Mouse (Mus musculus) layer of hippocampus, adult 8-10 months (tissue): ENCODE results near the gene Park7. TPM values are rescaled to one million over a fixed set of nuclear protein-coding genes. Genes with fewer than 3 reads are reported as not detected.
"Not testable (repeated sequence)": the region's sequence is repeated elsewhere in the genome, so short reads cannot be mapped to it uniquely, and the experiment has no call there.

Experiments
- DNase-seq, 2 experiments: peaks; one replicate each; pipeline ENCODE4 v3.0.0; 2022; ENCODE audit warnings: low spot score in 2 of 2
- total RNA-seq, 4 experiments: library from RNA; stranded (reverse); gene quantifications; 2 replicates each; pipeline ENCODE4 v1.2.4; 2022

Gene Park7
- total RNA-seq, 4 experiments from 2014 or later = 194 to 246 (median 216) TPM

DNA sequence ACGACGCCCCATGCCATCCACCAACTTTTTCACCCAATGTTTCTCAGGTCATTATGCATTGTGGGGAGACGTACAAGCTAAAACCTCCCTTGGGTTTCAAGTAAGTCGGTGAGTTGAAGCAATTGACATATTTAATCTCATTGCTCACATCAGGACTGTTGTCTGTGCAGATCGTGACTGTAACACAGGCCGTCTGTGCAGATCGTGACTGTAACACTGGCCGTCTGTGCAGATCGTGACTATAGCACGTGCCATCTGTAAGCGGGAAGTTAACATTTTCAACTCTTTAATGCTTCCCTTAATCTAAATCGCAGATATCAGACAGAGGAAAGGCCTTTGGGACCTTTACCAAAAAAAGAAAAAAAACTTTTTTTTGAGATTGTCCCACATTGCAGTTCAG lies 494 bp downstream of the Park7 start:
- no peak for DNase-seq

DNA sequence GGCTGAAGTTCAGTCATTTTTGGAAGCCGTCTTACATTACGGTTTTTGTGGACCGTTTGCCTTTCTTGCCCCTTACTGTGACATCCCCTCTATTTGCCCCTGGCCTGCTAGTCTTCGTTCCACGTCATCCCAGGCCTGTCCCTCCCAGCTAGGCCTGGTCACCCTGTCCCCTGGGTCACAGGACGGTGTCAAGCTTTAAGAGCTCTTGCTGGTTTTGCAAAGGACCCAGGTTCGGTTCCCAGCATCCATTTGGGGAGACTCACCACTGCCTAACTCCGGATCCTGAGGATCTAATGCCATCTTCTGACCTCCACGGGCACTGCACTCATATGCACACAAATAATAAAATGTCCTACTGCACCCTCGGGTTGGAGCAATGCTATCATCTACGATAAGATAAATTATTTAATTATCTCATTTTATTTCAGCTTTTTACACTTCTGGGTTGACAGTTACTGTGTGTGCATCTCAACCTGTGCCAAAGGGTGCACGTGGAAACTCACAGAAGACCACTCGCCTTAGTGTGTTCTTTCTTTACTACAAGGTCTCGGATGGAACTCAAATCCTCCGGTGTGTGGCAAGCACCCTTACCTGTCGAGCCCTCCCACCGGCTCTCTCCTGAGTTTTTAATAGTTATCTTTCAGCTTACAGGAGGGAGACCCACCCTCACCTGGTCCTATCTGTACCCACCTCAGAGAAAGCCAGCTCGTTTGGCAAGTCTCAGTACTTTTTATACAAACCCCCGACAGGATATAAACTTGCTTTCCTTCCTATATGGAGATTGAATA lies 3.9 kb downstream of the Park7 start:
- no peak for DNase-seq

DNA sequence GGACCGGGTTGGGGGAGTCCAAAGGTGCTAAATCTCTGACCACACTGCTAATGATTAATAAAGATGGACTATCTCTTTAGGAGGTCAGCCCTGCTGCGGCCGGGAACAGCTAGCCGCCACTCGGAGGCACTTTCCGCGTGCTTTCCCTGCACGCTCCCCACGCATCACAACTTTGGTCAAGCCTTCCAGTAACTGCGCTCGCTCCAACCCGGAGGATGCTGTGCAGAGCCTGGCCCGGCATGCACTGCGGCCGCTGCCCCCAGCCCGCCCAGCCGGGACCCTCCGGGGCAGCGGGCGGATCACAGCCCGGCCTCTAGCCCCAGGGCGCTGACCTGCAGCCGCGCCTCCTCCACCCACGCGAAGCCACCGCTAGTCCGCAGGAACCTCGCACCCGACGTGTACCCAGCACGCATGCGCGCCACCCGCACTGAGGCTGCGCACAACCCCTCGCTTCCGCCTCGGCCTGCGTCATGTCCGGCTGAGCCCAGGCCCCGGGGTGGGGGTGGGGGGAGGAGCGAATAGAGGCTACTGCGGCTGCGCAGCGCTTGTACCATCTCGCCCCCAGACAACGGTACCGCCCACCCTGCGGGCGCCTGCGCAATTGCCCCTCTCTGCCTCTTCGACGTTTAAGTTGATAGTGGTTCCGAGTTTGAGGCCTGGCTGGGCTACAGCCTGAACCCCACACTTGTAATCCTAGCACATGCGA lies 4.6 kb downstream of the Park7 start:
- DNase-seq = peak; percentile 95 to 98

DNA sequence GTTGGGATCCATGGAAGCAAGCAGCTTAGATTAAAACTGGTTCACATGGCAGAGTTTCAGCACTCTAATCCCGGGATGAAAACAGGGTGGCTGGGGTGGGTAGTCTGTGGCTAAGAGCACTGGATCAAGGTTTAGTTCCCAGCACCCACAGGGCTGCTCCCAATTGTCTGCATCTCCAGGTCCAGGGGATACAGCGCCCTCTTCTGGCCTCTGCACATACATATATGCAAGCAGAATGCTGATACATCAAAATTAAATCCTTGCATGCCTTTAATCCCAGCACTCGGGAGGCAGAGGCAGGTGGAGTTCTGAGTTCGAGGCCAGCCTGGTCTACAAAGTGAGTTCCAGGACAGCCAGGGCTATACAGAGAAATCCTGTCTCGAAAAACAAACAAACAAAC lies 5.7 kb downstream of the Park7 start:
- DNase-seq = not testable (repeated sequence)

DNA sequence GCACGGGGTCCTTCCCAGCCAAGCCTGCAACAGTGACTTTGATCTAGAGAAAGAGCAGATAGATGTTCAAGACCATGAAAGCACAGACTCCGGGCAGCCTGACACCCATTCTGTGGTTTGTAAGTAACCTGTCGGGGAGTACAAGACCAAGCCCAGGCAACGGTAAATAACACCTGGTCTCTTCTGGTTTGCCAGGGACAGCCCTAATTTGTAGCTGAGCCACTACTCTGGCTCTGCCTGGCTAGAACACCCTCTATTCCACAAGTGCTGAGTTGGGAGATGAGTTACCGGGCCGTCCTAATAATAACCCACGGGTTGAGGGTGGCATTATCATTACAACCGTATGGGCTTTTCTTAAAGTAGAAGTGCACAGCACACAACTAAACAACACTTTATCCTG lies 7.1 kb downstream of the Park7 start:
- no peak for DNase-seq

- no peak for DNase-seq
Measured at GRCm38 (mm10) chr4:150903091-150903742, 11.0 kb downstream of the Park7 start.

- no peak for DNase-seq
Measured at GRCm38 (mm10) chr4:150902062-150902461, 12.2 kb downstream of the Park7 start.

- DNase-seq = peak in 1 of 2 experiments; percentile 69
Measured at GRCm38 (mm10) chr4:150901651-150902050, 12.6 kb downstream of the Park7 start.

DNA sequence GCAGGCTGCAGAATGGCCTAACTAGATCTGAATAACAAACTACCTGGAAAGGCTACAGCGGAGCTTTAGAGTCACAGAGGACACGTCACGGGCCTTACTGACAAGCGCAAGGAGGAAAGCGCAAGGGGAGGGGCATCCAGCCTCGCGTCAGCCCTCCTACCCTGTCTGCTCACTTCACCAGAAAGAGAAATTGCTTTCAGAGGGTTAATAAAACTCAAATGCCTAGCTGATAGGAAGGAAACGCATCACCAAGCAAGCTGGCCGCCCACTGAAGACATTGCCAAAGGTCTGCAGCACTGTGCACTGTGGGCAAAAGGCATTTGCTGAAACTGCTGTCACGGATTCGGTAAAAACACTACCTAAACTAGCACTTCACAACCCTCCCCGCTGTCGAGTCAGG lies 13.8 kb downstream of the Park7 start:
- DNase-seq = no peak

DNA sequence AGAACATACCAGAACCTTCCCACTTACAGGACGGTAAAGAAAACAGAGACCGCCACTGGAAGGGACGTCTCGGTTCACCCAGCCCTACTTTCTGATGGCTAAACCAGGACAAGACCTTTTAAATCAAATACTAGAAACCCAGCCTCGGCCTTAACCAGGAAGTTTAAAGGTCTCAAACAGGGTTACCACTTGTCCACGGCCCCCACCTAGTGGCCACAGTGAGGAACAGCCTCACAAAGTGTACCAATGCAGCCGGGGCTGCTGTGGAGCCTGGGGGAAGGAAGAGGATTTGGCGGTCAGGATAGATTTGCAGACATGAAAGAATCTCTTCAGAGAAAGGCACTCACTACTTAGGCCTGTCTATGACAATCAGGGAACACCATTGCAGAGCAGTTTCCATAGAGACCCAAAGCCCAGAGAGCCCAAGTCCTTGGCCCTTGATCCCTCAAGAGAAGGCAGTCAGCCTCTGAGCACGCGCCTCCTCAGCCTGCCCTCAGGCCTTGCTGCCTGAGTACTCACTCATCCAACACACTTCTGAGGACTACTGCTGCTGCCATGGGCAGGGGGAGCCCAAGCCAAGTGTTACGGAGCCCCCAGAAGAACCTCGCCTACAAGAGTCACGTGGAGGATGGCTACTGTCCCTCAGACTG lies 15.4 kb downstream of the Park7 start:
- peak in 1 of 2 experiments; percentile 55 for DNase-seq

DNA sequence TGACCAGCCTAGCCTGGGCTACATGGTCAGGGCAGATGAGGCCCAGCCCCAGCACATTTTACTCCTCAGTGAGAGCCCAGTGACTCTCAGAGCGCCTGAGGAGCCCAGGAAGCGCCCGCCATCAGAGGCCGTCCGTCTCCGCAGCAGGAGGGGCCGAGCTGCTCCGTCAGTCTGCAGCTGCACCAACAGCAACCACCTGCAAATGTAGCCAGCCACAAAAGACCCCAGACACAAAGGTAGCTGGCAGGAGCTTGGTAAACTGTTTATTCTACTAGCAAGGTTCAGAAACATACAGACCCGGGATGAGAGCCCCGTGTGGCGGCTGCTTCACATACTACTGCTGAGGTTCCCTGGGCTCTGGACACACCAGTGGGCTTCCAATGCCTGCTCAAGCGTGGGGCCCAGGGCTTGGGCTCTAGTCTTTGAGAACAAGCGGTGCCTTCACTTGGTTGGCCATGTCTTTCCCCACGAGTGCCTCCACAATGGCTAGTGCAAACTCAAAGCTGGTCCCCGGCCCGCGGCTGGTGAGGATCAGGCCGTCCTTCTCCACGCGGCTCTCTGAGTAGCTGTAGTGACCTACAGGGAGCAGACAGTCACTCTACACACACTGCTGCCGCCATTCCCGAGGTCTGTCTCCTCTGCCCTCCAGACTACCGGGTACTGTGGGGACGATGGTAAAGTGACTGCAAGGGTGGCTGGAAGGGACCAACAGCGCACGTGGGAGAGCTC lies 17.2 kb downstream of the Park7 start:
- no peak for DNase-seq

DNA sequence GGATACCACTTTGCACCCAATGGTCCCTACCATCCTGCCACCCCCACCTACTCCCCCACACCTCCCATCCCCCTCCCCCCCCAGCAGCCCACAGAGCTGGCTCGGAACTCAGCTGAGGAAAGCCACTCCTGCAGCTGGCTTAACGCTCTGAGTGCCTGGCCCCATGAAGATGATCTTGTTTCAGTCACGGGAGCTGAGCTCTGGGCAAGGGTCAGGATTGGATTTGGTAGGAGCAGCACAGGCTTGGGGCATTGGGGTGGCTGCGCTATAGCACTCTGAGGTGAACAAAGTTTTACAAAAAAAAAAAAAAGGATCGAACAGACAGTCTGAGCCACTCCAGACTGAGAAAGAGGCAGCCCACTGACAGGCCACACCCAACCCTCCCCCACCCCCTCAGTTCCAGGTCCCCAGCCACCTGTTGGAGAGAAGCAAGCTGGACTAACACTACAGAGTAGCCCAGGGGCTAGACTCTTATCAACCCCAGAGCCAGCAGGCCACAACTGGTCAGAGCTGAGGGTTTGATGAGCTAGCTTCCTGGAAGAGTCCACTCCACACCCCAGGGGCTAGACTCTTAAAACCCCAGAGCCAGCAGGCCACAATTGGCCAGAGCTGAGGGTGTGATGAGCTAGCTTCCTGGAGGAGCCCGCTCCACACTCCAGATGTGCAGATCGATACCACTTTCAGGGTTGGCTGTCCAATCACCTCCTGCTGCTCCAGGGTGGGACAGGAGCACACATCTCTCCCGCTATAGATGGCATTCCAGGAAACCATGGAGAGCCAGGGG lies 19.3 kb downstream of the Park7 start:
- no peak for DNase-seq

DNA sequence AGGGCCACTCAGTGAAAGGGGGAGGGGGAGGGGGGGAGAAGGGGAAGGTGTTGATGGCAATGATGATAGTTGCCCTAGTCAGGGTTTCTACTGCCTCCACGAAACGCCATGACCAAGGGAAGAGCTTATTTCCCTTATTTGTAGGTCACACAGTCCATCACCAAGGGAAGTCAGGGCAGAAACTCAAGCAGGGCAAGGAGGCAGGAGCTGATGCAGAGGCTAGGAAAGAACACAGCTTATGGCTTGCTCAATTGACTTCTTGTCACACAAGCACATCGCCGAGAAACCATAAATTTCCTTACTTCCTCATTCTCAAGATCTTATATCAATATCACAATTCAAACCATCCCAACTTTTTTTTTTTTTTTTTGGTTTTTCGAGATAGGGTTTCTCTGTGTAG lies 22.9 kb downstream of the Park7 start:
- DNase-seq = no peak

- no peak for DNase-seq
Measured at GRCm38 (mm10) chr4:150889955-150890315, 24.3 kb downstream of the Park7 start.

DNA sequence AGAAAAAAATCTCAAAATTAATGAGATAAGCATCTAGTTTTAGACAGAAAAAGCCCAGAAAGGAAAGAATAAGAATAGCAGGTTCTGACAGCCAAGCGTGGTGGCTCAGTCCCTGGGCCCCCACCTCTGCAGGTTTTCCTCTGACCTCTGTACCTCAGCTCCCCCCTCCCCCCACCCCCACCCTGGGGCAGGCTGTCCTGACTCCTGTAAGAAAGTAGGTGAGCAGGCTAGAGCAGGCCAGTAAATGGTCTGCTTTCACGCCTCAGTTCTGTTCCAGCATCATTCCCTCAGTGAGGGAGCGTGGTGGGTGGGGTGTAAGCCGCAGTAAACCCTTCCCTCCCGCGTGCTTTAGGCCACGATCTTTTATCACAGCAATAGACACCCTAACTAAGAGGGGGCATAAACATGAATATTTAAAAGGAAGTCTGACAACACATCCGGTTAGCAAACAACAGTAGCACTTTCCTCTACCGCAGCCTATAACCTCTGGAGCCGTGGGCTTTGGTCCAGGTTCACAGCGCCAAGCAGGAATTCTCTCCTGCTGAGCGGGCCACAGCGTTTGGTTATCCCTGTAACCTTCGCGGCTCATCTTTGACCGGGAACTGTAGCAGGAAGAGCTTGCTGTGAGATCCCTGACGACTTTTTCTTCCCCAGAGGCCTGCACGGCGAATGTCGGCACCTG lies 24.8 kb downstream of the Park7 start:
- DNase-seq = no peak

DNA sequence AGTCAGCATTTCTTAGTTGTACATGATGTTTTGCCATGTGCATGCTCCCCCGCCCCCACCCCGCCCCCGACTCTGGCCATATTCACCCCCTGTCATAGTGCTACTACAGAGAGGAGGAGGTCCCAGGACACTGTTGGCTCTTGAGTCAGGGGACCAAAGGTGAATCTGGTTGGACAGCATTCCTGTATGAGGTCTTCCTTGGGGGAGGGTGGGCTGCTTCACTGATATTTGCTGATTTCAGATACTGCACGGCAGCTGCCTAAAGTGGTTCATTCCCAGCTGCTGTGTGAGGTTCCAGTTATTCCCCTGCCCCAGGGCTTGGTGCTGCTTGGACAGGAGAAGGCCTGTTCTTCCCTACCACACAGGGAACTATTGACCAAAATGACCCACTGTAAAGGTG lies 25.7 kb downstream of the Park7 start:
- no peak for DNase-seq

DNA sequence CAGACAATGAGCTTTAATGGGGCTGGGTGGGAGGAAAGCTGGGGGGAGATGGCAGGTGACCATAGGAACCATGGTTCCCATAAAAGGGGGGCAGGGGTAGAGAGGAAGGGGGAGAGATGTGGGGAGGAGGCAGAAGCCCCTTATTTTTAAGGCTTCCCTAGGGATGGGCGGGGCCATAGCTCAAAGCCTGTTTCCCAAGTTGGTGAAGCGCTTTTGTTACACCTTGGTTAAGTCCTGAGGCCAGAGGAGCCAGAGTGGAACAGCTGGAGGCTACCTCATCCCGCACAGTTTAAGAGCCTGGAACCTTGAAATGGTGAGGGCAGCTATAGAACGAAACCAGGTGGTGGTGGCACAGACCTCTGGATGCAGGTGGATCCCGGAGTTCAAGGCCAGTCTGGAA lies 26.3 kb downstream of the Park7 start:
- DNase-seq = no peak

- DNase-seq = no peak
Measured at GRCm38 (mm10) chr4:150882632-150883031, 31.6 kb downstream of the Park7 start.

DNA sequence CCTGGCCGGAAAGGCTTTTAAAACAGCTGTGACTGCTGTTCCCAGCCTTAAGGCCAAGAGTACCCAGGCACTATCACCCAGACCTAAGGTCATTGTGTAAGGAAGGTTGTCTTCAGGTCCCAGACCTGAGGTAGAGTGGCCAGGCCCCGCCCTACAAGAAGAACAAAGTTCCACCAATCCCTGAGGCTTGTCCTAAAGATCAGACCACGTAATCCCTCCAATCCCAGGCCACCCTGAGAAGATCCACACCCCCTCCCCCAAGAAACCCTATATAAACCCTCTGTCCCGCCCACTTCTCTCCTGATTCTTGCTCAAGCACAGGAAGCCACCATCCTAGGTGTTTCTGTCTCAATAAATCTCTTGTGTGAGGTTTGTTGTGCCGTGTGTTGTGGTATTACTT lies 33.9 kb downstream of the Park7 start:
- no peak for DNase-seq

DNA sequence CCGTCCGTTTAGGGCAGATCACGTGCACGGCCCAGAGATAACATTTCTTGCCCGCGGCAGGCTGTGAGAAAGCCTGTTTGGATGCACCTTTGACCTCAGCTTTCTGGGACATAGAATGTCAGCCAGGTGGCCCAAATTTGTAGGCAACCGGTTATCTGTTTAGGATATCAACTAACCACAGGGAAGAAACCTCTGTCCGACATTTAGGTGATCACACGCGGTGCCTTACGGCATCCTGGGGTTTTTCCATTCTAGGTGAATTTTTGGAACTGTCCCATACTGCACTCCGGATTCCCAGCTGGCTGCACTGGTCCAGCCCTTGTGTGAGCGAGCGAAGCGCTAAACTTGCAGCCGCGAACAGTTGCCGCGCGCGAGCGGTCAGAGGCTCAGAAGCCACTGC lies 34.6 kb downstream of the Park7 start:
- no peak for DNase-seq
